Mouse (Mus musculus) midbrain, embryonic 10.5 days (tissue): ENCODE measurements at regions not wholly inside any gene's neighbourhood (a gene's known extent, or its start where the extent isn't known, plus 50 kb on each side); places are given as distances from the start of the nearest gene placed in this dataset.
A peak's percentile ranks its signal among the peaks of the same experiment; 100 is the strongest.

Experiments used
- DNase-seq: peaks from one replicate; pipeline ENCODE4 v3.0.0-alpha.2; 2017; ENCODE audit warnings: low spot score
- H3K27ac ChIP-seq: fragments of 300-500 bp; sonication (generic); replicated peaks from 2 replicates; pipeline ENCODE4 v1.5.1; 2016; ENCODE audit warnings: mild to moderate bottlenecking
- H3K27me3 ChIP-seq: fragments of 300-500 bp; sonication (generic); 2 replicates; pipeline ENCODE4 v1.6.1; 2016; ENCODE audit warnings: low read depth, mild to moderate bottlenecking; ENCODE audit not compliant: poor library complexity, severe bottlenecking
- H3K36me3 ChIP-seq: fragments of 300-500 bp; sonication (generic); 2 replicates; pipeline ENCODE4 v1.6.1; 2016; ENCODE audit warnings: mild to moderate bottlenecking, moderate library complexity
- H3K4me1 ChIP-seq: fragments of 300-500 bp; sonication (generic); 2 replicates; pipeline ENCODE4 v1.6.1; 2016
- H3K4me3 ChIP-seq: fragments of 300-500 bp; sonication (generic); 2 replicates; pipeline ENCODE4 v1.5.1; 2016; ENCODE audit warnings: mild to moderate bottlenecking, moderate library complexity
- H3K9me3 ChIP-seq: fragments of 300-500 bp; sonication (generic); replicated peaks from 2 replicates; pipeline ENCODE4 v1.6.1; 2016; ENCODE audit warnings: mild to moderate bottlenecking
- WGBS: fragments of 180-500 bp; shearing (Covaris S2); methylation state at CpG from one replicate; pipeline ENCODE4 v1.1.7; 2016; 5-methylcytosine and 5-hydroxymethylcytosine counted together

DNA sequence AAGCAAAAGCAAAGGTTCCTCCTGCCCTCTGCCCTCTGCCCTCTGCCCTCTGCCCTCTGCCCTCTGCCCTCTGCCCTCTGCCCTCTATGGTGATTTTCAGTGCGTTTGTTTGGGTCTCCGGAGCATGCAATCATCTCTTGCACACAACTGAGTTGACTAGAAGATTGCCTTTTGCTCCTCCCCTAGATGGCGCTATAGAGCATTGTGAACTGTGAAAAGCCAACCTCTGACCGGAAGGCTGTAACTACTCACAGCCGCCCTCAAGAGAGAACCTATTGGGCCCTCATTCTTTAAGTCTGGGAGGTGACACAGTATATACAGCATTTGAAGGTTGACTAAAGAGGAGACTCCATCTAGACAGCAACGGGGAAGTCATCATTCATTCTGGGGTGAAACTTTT, 221.3 kb downstream of the Suds3 start:
- H3K4me3 ChIP-seq = no peak overlapping the region
- no peak overlapping the region for H3K27ac ChIP-seq
- no peaks in the 10 kb centered on the region for H3K9me3 ChIP-seq
- WGBS = 84% methylated on average over 6 of the region's 6 CpGs
- H3K36me3 ChIP-seq = no peaks in the 10 kb centered on the region
- no peaks in the 10 kb centered on the region for H3K4me1 ChIP-seq
- no peak for DNase-seq
- H3K27me3 ChIP-seq = no peaks in the 10 kb centered on the region

DNA sequence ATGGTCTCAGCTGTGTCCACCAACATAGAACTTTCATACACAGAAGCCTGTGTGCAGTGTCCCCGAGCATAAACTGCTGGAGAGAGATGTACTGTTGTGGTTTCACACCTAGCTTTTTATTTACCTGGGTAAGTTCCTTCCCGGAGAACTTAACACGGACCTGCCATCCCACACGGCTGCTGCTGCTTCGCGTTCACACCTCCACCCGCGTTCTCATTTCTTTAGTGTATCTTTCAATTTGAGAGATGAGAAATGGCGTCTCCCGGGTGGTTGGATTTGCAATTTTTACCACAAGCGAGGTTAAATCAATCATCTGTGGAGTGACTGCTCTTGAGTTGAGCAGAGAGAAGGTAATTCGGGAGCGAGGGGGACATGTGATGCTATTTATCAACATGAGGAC, 223.0 kb downstream of the Suds3 start:
- no peak overlapping the region for H3K27ac ChIP-seq
- WGBS = 87% methylated on average over 13 of the region's 13 CpGs

DNA sequence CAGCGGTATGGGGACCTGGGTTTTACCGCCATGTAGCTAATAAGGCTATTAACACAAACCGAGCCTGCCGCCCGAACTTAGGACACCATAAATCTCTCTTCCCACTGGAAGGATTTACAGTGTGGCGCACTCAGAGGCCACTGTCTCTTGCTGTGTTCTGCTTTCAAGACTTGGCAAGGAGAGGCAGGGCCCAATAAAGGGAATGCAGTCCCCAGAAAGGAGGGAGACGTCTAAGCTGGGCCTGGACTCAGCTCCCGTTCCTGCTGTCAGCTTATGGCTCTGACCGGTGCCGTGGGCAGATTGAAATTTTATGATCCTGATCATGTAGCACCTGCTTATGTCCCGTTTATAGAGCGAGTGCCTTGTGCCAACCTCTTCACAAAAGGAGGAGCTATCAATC, 226.7 kb downstream of the Suds3 start:
- WGBS = 88% methylated on average over 12 of the region's 12 CpGs
- Histone ChIP-seq H3K4me3 (no peak overlapping the region), H3K27ac (no peak overlapping the region), H3K4me1 (peaks cover 11% of the 10 kb centered on the region), H3K36me3 (no peaks in the 10 kb centered on the region), H3K27me3 (no peaks in the 10 kb centered on the region), H3K9me3 (no peaks in the 10 kb centered on the region)
- DNase-seq = no peak

More for the DNA sequence above, 223.0 kb downstream of the Suds3 start:
- no peak for DNase-seq
- no peak overlapping the region for H3K4me3 ChIP-seq
- no peaks in the 10 kb centered on the region for H3K4me1 ChIP-seq
- no peaks in the 10 kb centered on the region for H3K36me3 ChIP-seq
- H3K27me3 ChIP-seq = no peaks in the 10 kb centered on the region
- H3K9me3 ChIP-seq = no peaks in the 10 kb centered on the region

DNA sequence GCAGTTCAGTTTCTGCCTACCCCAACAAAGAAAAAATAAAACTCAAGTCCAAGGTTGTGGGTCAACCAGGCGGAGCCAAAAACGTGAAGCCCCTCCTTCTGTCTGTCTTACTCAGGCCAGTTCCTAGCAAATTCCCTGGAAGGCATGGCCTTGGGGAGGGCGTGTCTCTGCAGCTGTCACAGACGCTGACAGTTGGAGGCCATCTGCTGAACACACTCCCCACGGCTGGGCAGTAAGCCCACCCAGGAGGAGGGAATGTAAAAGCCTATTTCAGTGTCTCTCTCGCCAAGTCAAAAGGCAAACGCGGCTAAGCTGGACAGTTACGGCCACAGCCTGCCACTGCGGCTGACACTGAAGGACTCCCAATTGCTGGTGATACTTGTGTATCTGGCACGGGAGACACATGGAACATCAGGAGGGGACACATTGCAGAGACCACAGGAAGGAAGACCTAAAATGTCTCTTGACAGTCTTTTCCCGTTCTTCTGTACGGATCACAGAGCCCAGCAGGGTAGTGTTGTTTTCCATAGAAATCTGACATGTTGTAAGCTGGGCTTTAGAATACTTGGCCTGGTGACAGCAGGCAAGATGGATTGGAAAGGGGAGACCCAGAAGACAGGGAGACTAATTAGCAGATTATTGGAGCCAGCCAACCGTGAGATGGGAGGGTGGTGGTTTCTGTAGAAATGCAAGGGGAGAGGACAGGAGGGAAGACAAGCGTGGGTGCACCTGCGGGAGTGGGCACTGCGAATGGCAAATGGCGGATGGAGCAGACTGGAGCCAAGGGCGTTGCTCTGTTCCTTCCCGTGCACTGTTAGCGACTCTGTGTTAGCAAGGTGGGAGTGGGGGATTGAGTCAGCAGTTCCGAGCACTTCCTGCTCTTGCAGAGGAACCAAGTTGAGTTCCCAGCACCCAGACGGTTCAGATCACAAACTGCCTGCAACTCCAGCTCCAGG, 229.5 kb downstream of the Suds3 start:
- Histone ChIP-seq H3K4me1 (peaks cover 11% of the 10 kb centered on the region), H3K9me3 (no peaks in the 10 kb centered on the region), H3K27ac (no peak overlapping the region), H3K27me3 (no peaks in the 10 kb centered on the region), H3K36me3 (no peaks in the 10 kb centered on the region), H3K4me3 (no peak overlapping the region)
- peak; percentile 17 for DNase-seq
- 71% methylated on average over 23 of the region's 23 CpGs for WGBS

DNA sequence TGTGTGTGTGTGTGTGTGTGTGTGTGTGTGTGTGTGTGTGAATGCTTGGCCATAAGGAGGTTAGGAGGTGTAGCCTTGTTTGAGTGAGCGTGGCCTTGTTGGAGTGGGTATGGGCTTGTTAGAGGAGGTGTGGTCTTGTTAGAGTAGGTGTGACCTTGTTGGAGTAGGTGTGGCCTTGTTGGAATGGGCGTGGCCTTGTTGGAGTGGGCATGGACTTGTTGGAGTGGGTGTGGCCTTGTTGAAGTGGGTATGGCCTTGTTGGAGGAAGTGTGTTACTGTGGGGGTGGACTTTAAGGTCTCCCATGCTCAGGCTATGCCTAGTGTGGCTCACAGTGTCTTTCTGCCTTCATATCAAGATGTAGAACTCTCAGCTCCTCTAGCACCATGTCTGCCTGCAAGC, 236.2 kb downstream of the Suds3 start:
- DNase-seq = no peak
- H3K27ac ChIP-seq = no peak overlapping the region
- 82% methylated on average over 2 of the region's 2 CpGs for WGBS
- no peaks in the 10 kb centered on the region for H3K9me3 ChIP-seq
- H3K36me3 ChIP-seq = no peaks in the 10 kb centered on the region
- no peak overlapping the region for H3K4me3 ChIP-seq
- H3K4me1 ChIP-seq = no peaks in the 10 kb centered on the region
- no peaks in the 10 kb centered on the region for H3K27me3 ChIP-seq

DNA sequence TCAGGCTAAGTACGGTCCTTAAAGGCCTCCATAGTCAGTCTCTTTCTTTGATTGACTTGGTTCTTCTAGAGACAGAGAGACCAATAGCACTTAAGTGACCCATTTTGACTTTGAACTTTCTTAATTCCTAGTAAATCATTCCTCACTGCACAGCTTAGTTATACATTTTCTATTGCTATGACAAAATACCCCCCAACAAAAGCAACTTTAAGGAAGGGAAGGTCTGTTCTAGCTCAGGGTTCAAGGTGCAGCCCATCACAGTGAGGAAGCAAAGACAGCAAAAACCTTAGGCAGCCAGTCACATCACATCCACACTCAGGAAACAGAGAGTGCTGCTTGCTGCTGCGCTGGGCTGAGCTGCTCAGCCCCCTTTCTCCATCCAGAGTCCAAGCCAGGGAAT, 241.0 kb downstream of the Suds3 start:
- WGBS = 78% methylated on average over 2 of the region's 2 CpGs
- H3K27ac ChIP-seq = no peak overlapping the region
- H3K27me3 ChIP-seq = no peaks in the 10 kb centered on the region
- DNase-seq = no peak
- no peaks in the 10 kb centered on the region for H3K9me3 ChIP-seq
- H3K4me1 ChIP-seq = no peaks in the 10 kb centered on the region
- H3K4me3 ChIP-seq = no peak overlapping the region
- H3K36me3 ChIP-seq = no peaks in the 10 kb centered on the region

DNA sequence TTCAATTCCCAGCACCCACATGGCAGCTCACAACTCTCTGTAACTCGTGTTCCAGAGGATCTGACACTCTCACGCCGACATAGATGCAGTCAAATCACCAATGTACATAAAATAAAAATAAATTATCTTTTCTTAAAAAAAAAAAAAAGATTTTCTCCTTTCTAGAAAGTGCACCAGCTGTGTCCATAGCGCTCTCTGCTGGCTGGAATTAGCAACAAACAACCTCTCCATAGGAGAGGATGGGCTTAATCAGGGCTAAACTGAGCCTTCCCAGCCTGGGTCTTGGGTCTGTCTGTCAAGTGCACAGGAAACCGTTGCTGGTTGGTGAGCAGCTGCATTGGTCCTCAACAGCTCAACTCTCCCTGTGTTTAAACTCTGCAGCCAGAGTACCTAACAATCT, 247.8 kb downstream of the Suds3 start:
- Histone ChIP-seq H3K27me3 (no peaks in the 10 kb centered on the region), H3K4me3 (no peak overlapping the region), H3K27ac (no peak overlapping the region), H3K4me1 (no peaks in the 10 kb centered on the region), H3K36me3 (no peaks in the 10 kb centered on the region), H3K9me3 (0 out of 2 replicates have a peak, but pooled peaks cover 3% of the 10 kb centered on the region)
- DNase-seq = no peak
- WGBS = 75% methylated on average over 5 of the region's 5 CpGs

DNA sequence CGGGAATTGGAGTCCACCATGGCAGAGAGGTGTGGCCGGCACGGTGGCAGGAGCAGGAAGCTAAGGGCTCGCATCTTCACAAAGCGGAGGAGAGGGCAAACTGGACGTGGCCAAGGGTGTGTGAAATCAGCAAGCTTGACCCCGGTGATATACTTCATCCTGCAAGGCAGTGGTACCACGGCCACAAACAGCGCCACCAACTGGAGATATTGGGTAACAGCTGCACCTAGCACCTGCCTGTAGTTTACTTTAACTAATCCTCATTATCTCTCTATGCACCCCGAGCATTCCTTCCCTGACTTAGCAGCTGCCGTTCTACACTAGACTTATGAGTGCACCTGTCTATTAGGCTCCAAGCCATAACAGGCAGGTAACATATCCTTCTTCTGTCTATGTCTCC, 251.6 kb downstream of the Suds3 start:
- no peak overlapping the region for H3K4me3 ChIP-seq
- H3K27me3 ChIP-seq = no peaks in the 10 kb centered on the region
- 0 out of 2 replicates have a peak, but pooled peaks cover 4% of the 10 kb centered on the region for H3K9me3 ChIP-seq
- 89% methylated on average over 11 of the region's 11 CpGs for WGBS
- no peaks in the 10 kb centered on the region for H3K4me1 ChIP-seq
- H3K36me3 ChIP-seq = no peaks in the 10 kb centered on the region
- no peak for DNase-seq
- no peak overlapping the region for H3K27ac ChIP-seq

DNA sequence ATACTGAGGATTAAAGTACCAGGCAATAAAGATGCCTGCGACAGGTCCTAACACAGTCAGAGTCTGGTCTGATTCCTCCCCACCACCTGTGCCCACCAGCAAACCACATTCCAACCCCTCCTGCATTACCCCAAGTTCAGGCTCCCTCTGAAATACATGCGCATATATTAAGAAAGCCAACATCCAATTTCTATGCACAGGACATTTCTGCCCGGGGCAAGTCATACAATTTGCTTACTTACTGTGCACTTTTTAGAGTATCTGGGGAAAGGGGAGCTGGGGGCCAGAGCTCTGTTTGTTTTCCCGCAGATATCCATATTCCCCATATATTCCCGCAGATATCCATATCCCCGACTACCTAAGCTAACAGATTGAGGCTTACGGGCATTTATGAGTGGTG, 261.1 kb upstream of the Srrm4 start:
- 85% methylated on average over 7 of the region's 7 CpGs for WGBS
- Histone ChIP-seq H3K27ac (no peak overlapping the region), H3K27me3 (no peaks in the 10 kb centered on the region), H3K9me3 (no peaks in the 10 kb centered on the region), H3K4me3 (no peak overlapping the region), H3K36me3 (no peaks in the 10 kb centered on the region), H3K4me1 (peaks cover 5% of the 10 kb centered on the region; the same call in 1 of the 2 replicates)
- DNase-seq = no peak

DNA sequence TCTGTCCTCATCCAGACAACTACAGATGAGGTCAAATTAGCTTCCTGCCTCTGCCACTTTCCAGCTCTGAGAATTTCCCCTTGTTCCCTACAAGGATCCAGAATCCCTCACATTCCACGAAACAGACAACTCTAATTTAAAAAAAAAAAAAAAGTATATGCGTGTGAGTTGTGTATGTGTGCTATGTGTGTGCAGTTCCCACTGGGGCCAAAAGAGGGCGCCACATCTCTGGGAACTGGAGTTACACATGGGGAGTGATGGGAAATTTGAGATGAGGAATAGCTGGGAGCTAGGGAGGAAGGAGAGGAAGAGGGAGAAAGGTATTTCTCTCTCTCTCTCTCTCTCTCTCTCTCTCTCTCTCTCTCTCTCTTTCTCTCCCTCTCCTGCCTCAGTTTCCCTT, 240.3 kb upstream of the Srrm4 start:
- no peaks in the 10 kb centered on the region for H3K36me3 ChIP-seq
- no peak overlapping the region for H3K27ac ChIP-seq
- H3K27me3 ChIP-seq = no peaks in the 10 kb centered on the region
- DNase-seq = no peak
- no peaks in the 10 kb centered on the region for H3K4me1 ChIP-seq
- no peak overlapping the region for H3K4me3 ChIP-seq
- 74% methylated on average over 3 of the region's 3 CpGs for WGBS
- H3K9me3 ChIP-seq = 0 out of 2 replicates have a peak, but pooled peaks cover 3% of the 10 kb centered on the region

DNA sequence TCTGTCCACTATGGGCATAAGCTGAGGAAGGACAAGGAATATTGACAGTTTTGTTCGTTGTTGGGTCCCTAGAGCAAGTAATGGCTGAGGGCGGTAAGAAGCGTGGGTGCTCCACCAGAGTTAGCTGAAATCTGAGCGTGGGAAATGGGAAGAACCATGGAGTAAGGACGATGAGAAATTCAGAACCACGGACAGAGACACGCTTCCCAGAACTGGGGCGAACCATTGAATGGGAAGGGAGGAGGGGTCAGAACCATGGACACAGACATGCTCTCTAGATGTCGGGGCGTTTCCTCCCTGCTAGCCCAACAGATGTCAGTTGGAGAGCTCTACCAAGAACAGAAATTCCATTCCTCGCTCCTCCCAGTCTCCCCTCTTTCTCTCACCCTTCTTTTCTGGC, 238.2 kb upstream of the Srrm4 start:
- Histone ChIP-seq H3K9me3 (0 out of 2 replicates have a peak, but pooled peaks cover 3% of the 10 kb centered on the region), H3K27me3 (no peaks in the 10 kb centered on the region), H3K27ac (no peak overlapping the region), H3K36me3 (no peaks in the 10 kb centered on the region), H3K4me3 (no peak overlapping the region), H3K4me1 (no peaks in the 10 kb centered on the region)
- peak; percentile 21 for DNase-seq
- WGBS = 15% methylated on average over 11 of the region's 11 CpGs

DNA sequence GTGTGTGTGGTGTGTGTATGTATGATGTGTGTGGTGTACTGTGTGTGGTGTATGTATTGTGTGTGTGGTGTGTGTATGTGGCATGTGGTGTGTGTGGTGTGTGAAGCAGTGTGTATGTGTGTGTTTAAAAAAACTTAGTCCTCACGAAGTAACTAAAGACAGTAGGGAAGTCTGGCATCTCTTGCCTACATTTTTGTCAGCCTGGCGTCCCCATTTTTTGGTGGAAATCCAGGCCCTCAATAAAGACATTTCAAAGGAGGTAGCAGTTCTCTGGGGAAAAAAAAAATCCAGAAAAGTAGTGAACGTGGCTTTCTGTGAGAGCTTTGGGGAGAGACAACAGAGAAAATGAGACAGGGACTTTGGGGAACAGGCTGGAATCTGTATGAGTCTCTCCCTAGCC, 231.6 kb upstream of the Srrm4 start:
- Histone ChIP-seq H3K9me3 (no peaks in the 10 kb centered on the region), H3K36me3 (no peaks in the 10 kb centered on the region), H3K4me1 (peaks cover 16% of the 10 kb centered on the region), H3K27me3 (no peaks in the 10 kb centered on the region), H3K27ac (no peak overlapping the region), H3K4me3 (no peak overlapping the region)
- WGBS = 85% methylated on average over 3 of the region's 3 CpGs
- DNase-seq = no peak

DNA sequence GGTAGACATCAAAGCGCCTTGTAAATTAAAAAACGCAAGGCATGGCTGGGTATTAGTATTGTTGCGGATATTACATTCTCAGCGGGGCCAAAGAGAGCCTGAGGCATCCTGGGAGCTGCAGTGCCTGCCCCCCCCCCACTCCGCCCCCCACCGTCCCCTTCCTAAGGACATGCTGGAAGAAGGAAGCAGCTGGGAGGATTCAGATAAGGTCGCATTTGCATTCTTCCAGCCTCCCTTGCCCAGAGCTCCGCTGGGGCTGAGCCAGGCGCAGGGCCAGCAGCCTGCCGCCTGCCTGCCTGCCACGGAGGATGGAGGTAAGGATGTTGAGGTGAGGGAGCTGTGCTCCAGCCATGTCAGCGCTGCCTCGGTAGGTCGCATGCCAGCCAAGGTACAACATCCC, 230.5 kb upstream of the Srrm4 start:
- peak overlapping the region; percentile 33; the same call in 1 of the 2 replicates for H3K27ac ChIP-seq
- H3K9me3 ChIP-seq = no peaks in the 10 kb centered on the region
- peak; percentile 38 for DNase-seq
- no peaks in the 10 kb centered on the region for H3K27me3 ChIP-seq
- H3K4me1 ChIP-seq = peaks cover 16% of the 10 kb centered on the region
- peak overlapping the region; percentile 14; the same call in 1 of the 2 replicates for H3K4me3 ChIP-seq
- no peaks in the 10 kb centered on the region for H3K36me3 ChIP-seq
- WGBS = 27% methylated on average over 14 of the region's 14 CpGs
